30 mouse cellular contexts compared by ENCODE assay signal in genomic region chr15:48976176-48976575, GRCm38 (mm10).
"Had no signal": no experiment of that assay in that cellular context is flagged by ENCODE, and none has a peak within 500 bp of the region (broad histone marks: within the 10 kb centered on the region; RNA-seq: fewer than 3 reads in every experiment).

No protein-coding gene starts in this region.

- H3K9ac ChIP-seq: limb, embryonic 12.5 days; limb, embryonic 13.5 days; limb, embryonic 15.5 days; liver, embryonic 12.5 days; liver, embryonic 13.5 days; liver, embryonic 14.5 days; liver, embryonic 15.5 days; liver, postnatal 0 days; lung, embryonic 15.5 days; midbrain, embryonic 12.5 days; midbrain, embryonic 13.5 days; midbrain, embryonic 15.5 days; neural tube, embryonic 12.5 days had no signal

- H3K36me3 ChIP-seq: limb, embryonic 10.5 days; limb, embryonic 12.5 days; limb, embryonic 13.5 days; limb, embryonic 15.5 days; liver, embryonic 12.5 days; liver, embryonic 13.5 days; liver, embryonic 15.5 days; lung, embryonic 15.5 days; midbrain, embryonic 10.5 days; midbrain, embryonic 12.5 days; midbrain, embryonic 13.5 days; midbrain, embryonic 15.5 days; neural tube, embryonic 12.5 days had no signal

- H3K4me3 ChIP-seq: limb, embryonic 10.5 days; limb, embryonic 12.5 days; limb, embryonic 13.5 days; limb, embryonic 15.5 days; liver, embryonic 12.5 days; liver, embryonic 13.5 days; liver, embryonic 15.5 days; lung, embryonic 15.5 days; megakaryocyte, embryonic 14.5 days; midbrain, embryonic 10.5 days; midbrain, embryonic 12.5 days; midbrain, embryonic 13.5 days; midbrain, embryonic 15.5 days; myocyte; neural tube, embryonic 12.5 days had no signal

- H3K27ac ChIP-seq: limb, embryonic 10.5 days; limb, embryonic 12.5 days; limb, embryonic 13.5 days; limb, embryonic 15.5 days; liver, embryonic 12.5 days; liver, embryonic 13.5 days; liver, embryonic 14.5 days; liver, embryonic 15.5 days; lung, embryonic 15.5 days; macrophage; midbrain, embryonic 10.5 days; midbrain, embryonic 12.5 days; midbrain, embryonic 13.5 days; midbrain, embryonic 15.5 days; neural tube, embryonic 12.5 days had no signal

- ATAC-seq: liver, embryonic 12.5 days; liver, postnatal 0 days; midbrain, embryonic 13.5 days; midbrain, embryonic 15.5 days; midbrain, embryonic 16.5 days had no signal

- H3K4me2 ChIP-seq: limb, embryonic 12.5 days; limb, embryonic 13.5 days; limb, embryonic 15.5 days; liver, embryonic 11.5 days; liver, embryonic 12.5 days; liver, embryonic 13.5 days; liver, embryonic 15.5 days; lung, embryonic 15.5 days; midbrain, embryonic 11.5 days; midbrain, embryonic 12.5 days; midbrain, embryonic 13.5 days; midbrain, embryonic 15.5 days; neural tube, embryonic 12.5 days had no signal

- DNase-seq: left cerebral cortex, postnatal 4 days; liver; liver, embryonic 13.5 days; liver, postnatal 0 days; lung, adult 18-20 months; lung, adult 2 months; lung, postnatal 10 days; lung, postnatal 14 days; lung, postnatal 36 days; lung, postnatal 4 days; midbrain, embryonic 14.5 days had no signal

- H3K27me3 ChIP-seq: limb, embryonic 12.5 days; limb, embryonic 13.5 days; limb, embryonic 15.5 days; liver, embryonic 12.5 days; liver, embryonic 13.5 days; liver, embryonic 15.5 days; lung, embryonic 15.5 days; megakaryocyte, embryonic 14.5 days; midbrain, embryonic 12.5 days; midbrain, embryonic 13.5 days; midbrain, embryonic 15.5 days; neural tube, embryonic 12.5 days had no signal

- H3K4me1 ChIP-seq: limb, embryonic 10.5 days; limb, embryonic 12.5 days; limb, embryonic 13.5 days; limb, embryonic 15.5 days; liver, embryonic 12.5 days; liver, embryonic 13.5 days; liver, embryonic 15.5 days; lung, embryonic 15.5 days; megakaryocyte, embryonic 14.5 days; midbrain, embryonic 10.5 days; midbrain, embryonic 12.5 days; midbrain, embryonic 13.5 days; midbrain, embryonic 15.5 days; neural tube, embryonic 12.5 days had no signal

- H3K9me3 ChIP-seq: limb, embryonic 10.5 days; limb, embryonic 12.5 days; limb, embryonic 13.5 days; limb, embryonic 15.5 days; liver, embryonic 12.5 days; liver, embryonic 13.5 days; liver, embryonic 15.5 days; lung, embryonic 15.5 days; midbrain, embryonic 10.5 days; midbrain, embryonic 12.5 days; midbrain, embryonic 13.5 days; midbrain, embryonic 15.5 days; neural tube, embryonic 12.5 days had no signal
